Mouse (Mus musculus): Measurements from ENCODE around the gene Nap1l5.

The Nap1l5 gene

DNA sequence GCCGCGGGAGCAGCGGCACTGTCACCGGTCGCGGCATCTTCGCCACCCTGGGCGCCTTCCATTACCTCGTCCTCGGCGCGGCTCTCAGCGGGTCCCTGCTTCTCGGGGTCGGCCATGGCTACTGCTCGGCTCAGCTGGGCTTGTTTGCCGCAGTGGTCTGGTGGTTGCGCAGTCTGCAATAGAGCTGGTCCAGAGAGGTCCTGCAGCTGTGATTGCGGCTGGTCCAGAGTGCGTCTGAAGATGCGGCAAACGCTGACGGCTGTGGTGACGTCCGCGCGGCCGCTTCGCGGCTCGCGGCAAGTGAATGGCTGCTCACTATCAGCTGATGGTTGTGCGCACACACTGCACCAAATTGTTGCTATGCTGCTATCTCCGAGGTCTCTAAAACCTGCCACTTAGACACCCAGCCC, at the start of gene Nap1l5:
Nap1l5 (minus strand) TSS at position 225 of the 410 bp plus-strand sequence.
- peak; percentile 71 to 72 for DNase-seq (ENCODE audit: low spot score in 2 of 2)

DNA sequence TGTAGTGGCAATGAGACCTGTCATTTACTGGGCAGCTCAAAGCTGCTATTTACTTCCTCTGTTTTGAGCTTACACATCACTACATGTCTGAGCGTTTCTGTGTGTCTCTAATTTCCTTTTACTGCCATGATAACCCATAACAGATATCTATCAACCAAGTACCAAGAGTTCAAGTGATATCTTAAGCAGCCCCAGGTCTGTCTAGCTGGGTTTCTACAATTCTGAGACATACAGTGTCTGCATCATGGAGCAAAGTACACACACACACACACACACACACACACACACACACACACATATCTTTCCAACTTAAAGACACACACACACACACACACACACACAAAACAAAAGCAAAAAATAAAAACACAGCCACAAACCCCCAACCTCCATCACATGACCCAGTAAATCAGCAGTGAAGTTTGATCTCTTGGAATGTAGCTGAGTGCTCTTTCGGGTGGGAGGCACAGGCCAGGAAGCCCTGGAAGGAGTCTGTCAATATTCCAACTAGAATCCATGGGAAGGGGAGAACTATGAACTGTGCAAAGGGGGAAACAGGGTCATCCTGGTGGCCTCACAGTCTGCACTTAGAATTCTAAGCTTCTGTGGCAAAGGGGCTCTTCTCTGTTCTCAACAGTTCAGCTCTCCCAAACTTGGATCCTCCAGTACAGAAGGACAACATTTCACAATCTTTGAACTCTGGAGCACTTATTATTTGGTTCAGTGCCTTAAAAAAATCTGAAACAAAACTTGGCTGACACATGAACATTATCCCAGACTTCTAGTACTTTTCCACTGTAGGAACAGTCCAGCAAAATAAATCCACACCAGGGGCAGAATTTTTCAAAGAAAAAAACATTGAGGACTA, 44.5 kb upstream of the Nap1l5 start:
- DNase-seq (ENCODE audit: low spot score in 2 of 2): no peak

DNA sequence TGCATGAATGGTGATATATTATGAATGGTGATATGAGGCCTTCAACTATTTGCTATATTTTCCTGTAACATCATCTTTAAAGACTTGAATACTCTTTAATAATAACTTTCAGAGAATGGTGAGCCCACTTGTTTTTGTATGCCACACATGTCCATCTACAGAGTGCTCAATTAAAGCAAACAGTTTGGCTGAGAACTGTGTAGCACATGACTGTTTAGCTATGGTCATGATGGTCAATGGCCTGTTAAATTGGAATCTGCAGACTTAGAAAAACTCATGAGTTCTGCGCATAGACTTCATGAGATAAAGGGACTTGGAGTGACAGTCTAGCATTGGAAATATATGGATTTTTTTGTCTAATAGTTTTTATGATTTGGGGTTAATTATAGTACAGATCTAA, 43.5 kb upstream of the Nap1l5 start:
- DNase-seq (ENCODE audit: low spot score in 2 of 2): no peak

DNA sequence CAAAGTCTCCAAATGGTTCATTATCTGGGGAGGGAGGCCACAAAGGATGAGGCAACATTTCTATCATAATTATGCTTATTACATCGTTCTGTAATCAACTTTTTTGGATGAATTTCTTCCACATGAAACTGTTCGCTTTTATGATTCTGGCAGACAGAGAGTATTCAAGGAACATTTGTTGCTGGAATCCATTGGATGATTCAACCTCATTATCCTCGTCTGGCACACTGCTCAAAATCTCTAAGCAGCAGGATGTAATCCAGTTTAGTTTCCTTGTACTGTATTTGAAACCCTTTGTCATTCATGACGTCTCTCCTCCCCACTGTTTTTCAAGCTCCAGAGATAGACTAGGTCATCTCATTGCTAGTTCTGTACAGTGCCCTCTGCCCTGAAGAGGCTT, 40.0 kb upstream of the Nap1l5 start:
- DNase-seq (ENCODE audit: low spot score in 2 of 2): no peak

DNA sequence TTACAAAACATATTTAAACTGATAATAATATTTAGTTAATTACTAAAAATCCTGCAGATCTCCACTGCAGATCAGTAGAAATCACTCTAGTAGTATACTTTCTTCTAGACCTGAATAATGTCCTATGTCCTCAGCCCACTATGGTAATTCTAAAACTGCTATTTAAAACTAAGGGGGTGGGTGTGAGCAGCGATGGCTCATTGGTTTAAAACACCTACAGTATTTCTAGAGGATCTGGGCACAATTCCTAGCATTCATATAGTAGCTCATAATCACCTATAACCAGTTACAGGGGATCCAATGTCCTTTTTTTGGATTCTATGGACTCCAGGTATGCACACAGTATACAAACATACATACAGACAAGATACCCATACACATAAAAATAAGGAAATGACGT, 39.4 kb upstream of the Nap1l5 start:
- no peak for DNase-seq (ENCODE audit: low spot score in 2 of 2)

DNA sequence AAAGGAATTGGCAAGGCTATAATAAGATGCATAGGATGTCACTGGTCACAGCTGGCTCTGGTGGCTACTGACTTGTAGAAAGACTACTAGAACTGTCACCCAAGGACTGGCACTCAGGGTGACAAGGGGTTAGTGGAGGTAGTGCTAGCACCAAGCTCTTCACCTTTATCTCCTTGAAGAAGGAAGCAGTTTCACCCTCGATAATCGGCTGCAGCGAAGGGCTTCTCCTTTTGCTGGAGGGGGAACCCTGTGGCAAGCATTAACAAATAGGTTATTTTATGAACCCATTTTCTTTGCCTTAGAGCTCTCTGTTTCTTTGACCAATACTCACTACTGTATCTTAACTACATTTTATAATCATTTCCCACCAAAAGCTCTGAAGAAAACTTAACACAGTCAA, 37.1 kb upstream of the Nap1l5 start:
- no peak for DNase-seq (ENCODE audit: low spot score in 2 of 2)

DNA sequence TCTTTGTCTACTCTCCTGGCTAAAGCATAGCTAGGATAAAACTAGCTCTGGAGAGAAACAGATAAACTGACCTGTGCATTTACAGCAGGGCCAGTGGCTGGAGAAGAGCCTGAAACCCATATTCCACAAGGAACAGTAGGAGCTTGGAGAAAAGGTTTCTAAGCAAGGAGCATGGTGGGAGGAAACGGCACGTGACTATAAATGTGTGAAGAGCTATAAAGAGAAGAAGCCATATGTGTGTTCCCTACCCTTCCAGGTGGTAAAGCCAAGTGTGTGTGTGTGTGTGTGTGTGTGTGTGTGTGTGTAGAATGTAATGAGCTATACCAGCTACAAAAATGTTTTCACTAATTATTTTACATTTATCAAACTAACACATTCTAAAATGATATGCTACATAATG, 35.4 kb upstream of the Nap1l5 start:
- no peak for DNase-seq (ENCODE audit: low spot score in 2 of 2)

DNA sequence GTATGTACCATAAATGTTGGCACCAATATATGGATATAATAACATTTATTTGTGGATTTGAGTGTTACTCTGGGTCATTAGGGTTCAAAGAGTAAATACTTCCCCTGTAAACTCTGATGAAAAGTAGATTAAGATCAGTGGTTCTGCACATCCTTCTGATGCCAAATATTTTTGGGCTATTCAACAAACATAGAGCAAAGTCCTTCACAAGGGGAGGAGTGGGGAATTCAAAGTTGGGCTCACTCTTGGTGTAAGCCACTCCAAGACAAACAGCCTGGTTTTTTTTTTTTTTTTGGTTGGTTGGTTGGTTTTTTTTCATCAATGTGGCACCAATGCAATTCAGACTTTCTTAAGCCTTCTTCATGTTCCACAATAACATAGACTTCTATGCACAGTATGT, 30.9 kb upstream of the Nap1l5 start:
- DNase-seq (ENCODE audit: low spot score in 2 of 2): no peak

DNA sequence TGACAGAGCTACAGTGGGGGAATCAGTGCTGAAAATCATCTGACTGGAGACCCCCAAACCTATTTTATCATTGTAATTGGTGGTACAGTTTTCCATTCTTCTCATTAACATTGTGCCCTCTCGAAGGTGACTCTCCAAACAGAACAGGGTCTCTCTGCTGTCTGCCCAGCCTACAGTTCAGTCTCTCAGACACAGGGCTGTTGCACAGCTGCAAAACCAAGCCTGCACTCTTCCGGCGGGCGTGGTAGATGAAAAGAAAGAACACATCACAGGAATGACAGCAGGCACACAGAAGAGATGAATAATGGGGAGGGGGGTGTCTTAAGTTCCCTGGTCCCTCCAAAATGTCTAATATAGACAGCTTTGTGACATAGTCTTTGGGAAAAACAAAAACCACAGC, 27.3 kb upstream of the Nap1l5 start:
- no peak for DNase-seq (ENCODE audit: low spot score in 2 of 2)

DNA sequence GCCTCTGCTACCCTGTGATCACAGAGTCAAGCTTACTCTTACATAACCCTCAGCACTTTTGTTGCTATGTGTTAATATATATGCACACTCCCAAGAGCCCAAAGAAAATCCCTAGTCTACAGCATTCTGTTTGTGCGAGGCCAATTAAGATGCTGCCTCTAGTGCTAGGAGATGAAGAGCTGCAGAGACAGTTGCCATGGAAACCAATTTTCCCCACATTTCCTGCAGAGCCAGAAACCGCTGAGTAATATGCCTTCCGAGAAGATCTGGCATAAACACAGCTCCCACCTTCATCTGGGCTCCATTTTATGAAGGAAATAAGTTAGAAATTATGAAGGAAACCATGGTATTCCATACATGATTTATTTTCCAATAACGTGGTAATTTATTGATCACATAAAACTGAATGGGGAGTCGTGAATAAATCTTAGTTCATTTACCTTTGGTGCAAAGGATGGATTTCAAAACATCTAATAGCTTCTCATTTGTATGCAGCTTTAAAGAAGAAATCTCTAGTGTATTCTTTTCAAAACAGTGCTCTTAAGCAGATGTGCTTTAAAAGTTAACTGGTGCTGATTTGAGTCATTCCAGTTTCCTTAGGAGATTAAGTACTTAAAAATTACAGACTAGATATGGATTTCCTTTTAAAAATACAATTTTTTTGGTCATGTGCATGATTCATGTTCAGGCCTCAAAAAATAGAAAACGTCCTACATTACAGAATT, 26.5 kb upstream of the Nap1l5 start:
- DNase-seq (ENCODE audit: low spot score in 2 of 2): peak; percentile 47 to 78

DNA sequence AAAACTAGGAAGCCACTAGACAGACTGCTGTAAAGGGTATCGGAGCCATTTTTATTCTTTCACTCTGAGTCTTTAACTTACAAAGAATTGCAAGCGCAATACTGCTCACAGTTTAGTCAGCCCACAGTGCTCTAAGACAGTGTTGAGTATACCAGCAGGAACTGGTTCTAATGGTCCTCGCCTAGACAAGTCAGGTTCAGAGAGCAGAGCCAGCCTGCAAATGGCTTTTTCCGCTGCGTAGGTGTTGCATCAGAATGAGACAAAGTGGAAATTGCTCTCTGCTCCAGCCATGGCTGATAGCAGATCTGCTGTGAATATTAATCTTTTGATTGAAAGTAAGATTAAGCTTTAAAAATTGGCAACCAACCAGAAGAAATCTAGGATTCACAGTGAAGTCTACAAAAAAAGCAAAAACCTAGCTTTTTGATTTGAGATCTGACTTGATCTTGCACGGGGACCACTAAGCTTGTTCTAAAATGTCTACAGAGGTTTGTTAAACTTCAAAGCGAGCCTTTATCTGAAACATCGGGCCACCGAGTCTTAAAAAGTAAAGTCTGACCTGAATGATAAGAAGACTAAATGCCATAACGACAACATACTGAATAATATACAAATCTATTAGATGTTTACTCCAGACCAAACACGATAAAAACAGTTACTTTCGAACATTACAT, 25.8 kb upstream of the Nap1l5 start:
- peak in 1 of 2 experiments; percentile 21 for DNase-seq (ENCODE audit: low spot score in 2 of 2)

DNA sequence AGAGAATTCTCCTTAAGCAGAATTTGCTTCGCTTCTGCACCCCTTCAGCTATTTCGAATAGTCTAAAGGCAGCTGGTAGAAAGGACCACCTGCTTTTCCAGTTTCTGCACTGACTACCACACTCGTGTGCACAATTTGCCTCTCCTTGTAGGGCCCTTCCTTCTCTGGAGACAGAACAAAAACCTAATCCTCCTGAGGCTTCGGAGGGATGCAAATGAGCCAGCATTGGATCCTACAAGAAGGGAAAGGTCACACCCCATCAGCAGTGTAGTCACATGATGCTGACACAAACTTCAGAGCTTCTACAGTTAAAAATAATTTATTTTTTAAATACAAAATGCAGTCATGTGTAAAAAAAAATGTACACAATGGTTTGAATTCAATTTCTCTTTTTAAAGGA, 24.3 kb upstream of the Nap1l5 start:
- no peak for DNase-seq (ENCODE audit: low spot score in 2 of 2)

DNA sequence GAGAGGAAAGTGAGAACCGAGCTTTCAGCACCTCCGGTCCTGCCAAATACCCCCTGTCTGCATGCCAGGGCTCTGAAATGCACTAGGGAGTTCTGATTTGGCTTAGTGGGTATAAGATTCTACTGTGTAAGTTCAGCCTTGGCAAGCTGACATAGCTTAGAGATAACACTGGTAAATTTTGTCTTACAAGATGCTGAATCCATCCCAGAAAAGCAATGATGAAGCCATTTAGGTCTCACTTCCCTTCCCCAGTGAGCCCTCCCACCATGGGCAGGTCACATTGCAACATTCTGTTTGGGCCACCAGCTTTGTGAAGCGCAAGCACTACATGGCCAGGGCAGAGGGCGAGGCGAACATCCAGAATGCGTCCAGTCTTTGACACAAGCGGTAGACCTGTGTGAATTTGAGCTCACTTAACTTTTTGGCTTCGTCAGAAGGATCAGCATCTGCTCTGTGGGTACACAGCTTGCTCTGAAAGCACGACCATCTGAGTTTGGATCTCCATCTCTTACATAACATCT, 23.1 kb upstream of the Nap1l5 start:
- DNase-seq (ENCODE audit: low spot score in 2 of 2): no peak

DNA sequence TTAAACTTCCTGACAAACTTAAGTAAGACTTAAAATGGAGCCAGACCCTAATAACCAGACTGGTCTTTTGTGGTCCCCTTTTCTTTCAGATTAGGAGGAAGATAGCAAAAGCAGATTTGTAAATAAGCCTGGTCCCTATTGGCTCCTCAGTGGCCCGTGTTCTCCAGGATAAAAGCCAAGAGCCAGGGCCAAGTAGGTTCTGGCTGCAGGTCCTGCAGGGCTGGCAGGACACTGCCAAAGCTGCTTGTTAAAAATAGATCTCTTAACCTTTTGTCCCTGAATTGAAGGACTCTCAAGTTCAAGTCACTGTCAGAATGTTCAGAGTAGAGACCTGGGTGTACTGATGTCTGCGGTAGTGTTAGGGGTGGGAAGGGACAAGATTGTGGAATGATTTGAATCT, 21.0 kb upstream of the Nap1l5 start:
- no peak for DNase-seq (ENCODE audit: low spot score in 2 of 2)

DNA sequence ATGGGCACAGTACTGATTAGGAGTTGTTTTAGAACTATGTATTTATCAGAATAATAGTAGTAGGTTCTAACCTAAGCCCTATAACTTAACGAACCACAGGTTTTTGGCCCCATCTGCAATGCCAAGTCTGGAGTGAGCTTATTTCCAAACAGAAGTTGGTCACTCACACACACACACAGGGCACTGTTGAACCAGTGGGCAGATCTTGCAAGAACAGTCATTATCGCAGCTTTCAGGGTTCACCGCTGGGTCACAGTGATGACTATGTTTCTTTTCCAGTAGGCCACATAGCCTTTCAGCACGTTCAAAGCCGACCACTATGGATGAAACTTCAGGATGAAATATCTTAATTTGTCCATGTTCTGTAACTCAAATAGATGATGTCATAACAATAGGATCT, 15.6 kb upstream of the Nap1l5 start:
- no peak for DNase-seq (ENCODE audit: low spot score in 2 of 2)

DNA sequence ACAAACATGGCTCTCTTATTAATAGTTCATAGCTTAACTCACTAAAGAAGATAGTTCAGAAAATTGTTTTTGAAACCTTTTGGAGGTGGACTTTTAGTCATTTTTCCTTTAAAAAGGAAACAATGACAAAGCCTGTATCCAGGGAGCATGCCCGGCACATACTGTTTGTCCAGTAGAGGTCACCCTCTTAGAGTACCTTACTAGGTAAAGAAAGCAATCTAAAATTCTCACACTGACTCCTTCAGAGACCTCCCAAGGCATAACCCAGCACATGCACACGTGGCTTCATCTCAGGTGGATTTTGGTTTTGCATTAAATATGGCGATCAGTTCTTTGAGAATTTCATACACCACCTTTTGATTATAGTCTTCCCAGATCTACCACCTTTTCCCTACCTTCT, 14.7 kb upstream of the Nap1l5 start:
- DNase-seq (ENCODE audit: low spot score in 2 of 2): no peak

DNA sequence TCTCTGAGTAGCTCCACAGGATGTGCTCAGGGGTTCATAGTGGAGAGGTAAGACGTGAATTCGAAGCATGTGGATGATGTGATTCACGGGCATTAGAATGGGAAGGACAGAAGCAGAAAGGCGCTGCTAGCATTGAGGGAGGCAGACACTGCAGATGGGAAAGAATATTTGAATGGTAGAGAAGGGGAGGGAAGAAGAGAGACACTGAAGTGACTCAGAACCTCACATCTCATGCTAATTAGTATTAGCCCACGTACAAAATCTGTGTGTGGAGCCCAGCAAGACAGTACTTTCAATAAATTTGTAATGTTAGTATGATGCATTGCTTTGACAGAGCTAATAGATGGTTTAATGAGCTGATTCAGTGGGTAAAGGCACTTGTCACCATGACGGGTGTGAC, 13.9 kb upstream of the Nap1l5 start:
- no peak for DNase-seq (ENCODE audit: low spot score in 2 of 2)

DNA sequence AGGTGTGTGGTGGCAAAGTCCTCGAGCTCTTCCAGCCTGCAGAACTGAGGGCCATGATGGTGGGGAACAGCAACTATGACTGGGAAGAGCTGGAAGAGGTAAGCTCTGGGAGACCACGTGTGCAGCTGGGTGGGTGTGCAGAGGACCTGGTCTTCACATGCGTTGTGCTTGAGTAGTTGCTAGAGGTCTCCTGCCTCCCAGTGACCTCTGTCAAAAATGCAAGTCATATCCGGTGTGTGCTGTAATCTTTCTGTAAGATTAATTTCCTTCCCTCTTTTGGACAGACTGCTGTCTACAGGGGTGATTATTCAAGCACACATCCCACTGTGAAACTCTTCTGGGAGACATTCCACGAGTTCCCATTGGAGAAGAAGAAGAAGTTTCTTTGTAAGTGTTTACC, 9.6 kb upstream of the Nap1l5 start:
- DNase-seq (ENCODE audit: low spot score in 2 of 2): no peak

DNA sequence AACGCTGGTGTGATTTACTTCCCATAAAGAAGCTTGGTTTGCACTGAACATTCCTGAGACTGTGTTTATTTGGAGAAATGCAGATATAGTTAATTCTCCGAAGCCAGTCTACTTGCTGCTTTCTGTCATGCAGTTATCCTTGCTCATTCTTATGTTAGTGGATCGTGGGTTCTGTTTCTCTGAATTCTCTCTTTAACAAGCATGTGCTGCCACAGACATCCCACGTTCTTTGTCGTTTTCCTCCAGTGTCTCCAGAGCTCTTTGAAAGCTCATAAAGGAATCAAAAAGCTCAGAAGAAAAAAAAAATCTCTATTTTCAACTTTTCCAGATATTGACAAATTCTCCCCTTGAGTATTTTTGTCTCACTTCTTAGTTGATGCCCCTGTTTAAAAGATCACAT, 7.1 kb upstream of the Nap1l5 start:
- DNase-seq (ENCODE audit: low spot score in 2 of 2): no peak

DNA sequence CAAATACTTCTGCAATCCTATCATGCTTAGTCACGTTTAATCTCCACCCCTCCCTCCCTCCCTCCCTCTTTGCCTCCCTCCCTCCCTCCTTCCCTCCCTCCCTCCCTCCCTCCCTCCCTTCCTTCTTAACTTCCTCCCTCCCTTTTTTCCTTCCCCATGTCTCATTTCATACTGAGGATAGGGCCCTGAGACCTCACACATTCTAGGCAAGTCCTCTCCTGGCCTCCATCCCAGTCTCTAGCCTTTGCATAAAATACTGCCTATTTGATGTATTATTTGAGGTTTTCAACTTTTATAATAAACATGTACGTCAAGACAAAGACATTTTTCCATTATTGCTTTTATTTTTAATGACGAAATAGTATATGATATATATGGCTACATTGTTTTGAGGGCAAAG, 6.7 kb upstream of the Nap1l5 start:
- DNase-seq (ENCODE audit: low spot score in 2 of 2): no peak

DNA sequence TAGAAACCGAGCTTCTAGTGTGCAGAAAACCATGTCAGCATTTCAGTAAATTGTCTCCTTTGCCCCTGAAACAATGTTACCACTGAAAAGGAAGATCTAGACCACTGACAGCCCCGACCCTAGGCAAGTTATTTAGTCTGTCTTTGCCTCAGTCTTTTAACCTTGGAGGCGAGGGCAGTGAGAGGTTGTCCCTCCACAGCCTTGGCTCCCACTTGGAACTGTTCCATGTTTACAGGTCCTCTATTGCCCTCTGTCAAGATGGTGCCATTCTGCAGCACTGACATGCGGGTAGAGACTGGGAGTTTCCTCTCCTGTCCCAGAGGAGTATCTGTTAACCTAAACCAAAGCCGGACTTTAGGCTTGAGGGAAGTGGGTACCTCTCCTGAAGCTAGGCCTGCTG, 6.0 kb upstream of the Nap1l5 start:
- DNase-seq (ENCODE audit: low spot score in 2 of 2): no peak

DNA sequence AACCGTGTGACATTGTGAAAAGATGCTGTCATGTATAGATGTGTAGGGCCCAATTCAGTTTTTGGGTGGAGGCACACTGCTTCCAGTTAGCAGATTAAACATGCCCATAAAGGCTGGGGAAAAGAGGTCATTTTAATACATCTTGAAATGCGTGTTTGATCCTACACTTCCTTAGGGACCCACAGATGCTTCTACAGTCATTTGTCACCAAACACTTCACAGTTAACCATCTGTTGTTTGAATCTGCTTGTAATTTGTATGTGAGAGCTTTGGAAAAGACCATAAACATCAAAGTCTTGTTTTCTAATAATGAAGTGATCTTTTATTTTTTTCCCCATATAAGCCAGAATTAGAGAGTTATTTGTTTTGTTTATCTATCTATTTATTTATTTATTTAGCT, 915 bp upstream of the Nap1l5 start:
- DNase-seq (ENCODE audit: low spot score in 2 of 2): no peak

DNA sequence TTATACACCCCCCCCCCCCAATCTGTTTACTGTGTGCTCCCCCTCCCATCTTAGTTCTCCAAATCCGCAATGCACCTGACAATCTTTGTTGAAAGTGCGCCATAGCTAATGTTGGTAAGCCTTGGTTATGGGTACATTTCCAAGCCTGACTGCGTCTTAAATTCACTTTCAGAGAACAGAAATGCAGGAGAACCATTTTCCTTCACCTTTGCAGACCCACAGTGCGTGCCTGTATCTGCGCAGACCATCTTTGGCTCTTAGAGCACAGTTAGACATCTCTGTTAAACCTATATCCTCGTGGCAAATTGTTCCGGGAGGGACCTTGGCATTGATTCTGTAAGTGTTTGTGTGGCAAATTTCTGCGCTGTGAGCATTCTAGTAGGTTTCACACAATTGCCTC, 460 bp upstream of the Nap1l5 start:
- no peak for DNase-seq (ENCODE audit: low spot score in 2 of 2)
